Mouse (Mus musculus): ENCODE results near the gene Zfp169. TPM values are rescaled to one million over a fixed set of nuclear protein-coding genes. Genes with fewer than 3 reads are reported as not detected.
A peak's percentile ranks its signal among the peaks of the same experiment; 100 is the strongest.
"Not testable (repeated sequence)": the region's sequence is repeated elsewhere in the genome, so short reads cannot be mapped to it uniquely, and the experiment has no call there.

Zfp169 gene
- polyA plus RNA-seq, 1 experiment from 2014 or later, result 5.6 TPM

DNA sequence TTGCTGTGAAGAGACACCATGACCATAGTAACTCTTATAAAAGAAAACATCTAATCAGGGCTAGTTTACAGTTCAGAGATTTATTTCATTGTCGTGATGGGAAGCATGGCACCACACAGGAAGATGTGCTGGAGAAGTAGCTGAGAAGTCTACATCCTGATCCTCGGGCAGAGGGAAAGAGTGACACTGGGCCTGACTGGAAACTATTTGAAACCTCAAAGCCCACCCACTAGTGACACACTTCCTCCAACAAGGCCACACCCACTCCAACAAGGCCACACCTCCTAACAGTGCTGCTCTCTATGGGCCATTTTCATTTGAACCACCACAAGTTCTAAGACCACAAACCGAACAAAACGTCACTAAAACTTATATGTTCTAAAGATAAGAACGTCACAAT lies 12.5 kb upstream of the Zfp169 start:
- POLR2A ChIA-PET, result interaction anchor here (0.7 to 1.7 kb wide), 2 partner anchors 17 to 20 kb away, joined by 3 to 4 read pairs; no protein-coding TSS in a partner anchor
- CTCF ChIA-PET, result interaction anchor here (1.1 to 1.3 kb wide), 2 partner anchors 46 to 111 kb away, joined by 3 to 6 read pairs; no protein-coding TSS in a partner anchor
- no peak for ATAC-seq
- DNase-seq (ENCODE audit: low read depth, low spot score), result no peak
- in situ Hi-C loops (cut with MboI; ENCODE audit: low pct_unique_long_range_greater_than_20kb), result no loop called here
- no peaks in the 10 kb centered on the region for H3K27me3 ChIP-seq
- no peak for TF ChIP-seq CTCF (IDR thresholded peaks at IDR 0.05)

DNA sequence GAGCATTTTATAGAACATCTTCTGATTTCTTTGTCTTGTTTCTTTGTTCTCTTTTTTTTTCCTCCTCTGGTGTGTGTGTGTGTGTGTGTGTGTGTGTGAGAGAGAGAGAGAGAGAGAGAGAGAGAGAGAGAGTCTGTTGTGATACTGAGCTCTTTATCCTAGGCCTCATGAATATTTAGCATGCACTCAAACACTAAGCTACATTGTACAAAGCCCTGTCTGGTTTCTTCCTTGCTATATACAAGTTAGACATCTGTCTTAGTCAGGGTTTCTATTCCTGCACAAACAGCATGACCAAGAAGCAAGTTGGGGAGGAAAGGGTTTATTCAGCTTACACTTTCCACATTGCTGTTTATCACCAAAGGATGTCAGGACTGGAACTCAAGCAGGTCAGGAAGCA lies 5.9 kb upstream of the Zfp169 start:
- in situ Hi-C loops (cut with MboI; ENCODE audit: low pct_unique_long_range_greater_than_20kb); POLR2A ChIA-PET: not testable (repeated sequence)
- CTCF ChIA-PET, result interaction anchor here (0.9 kb wide), 1 partner anchor 52 kb away, joined by 4 read pairs; no protein-coding TSS in a partner anchor

DNA sequence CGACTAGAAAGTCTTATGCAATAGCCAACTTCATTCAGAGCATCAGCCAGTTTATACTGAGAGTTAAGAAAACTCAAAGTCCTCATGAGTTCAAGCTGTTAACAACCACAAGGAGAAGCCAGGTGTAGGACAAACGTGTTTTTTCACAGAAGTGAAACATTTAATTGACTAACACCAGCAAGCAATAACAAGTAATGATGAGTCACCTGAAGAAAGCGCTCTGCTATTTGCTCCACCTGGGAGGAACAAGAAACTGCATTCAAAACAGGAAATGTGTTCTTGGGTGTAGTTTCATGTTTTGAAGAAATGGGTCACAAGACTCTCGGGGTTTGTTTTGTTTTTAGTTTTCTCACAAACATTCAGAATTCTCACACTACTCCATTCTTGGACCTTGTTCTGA lies 2.6 kb upstream of the Zfp169 start:
- in situ Hi-C loops (cut with MboI; ENCODE audit: low pct_unique_long_range_greater_than_20kb), result no loop called here
- ChIA-PET CTCF (no interaction called here), POLR2A (no interaction called here)
- DNase-seq (ENCODE audit: low read depth, low spot score) (no peak), ATAC-seq (no peak)
- no peaks in the 10 kb centered on the region for H3K27me3 ChIP-seq
- no peak for TF ChIP-seq CTCF (IDR thresholded peaks at IDR 0.05)

More for the DNA sequence above, 5.9 kb upstream of the Zfp169 start:
- H3K27me3 ChIP-seq; ATAC-seq; DNase-seq (ENCODE audit: low read depth, low spot score): not testable (repeated sequence)

DNA sequence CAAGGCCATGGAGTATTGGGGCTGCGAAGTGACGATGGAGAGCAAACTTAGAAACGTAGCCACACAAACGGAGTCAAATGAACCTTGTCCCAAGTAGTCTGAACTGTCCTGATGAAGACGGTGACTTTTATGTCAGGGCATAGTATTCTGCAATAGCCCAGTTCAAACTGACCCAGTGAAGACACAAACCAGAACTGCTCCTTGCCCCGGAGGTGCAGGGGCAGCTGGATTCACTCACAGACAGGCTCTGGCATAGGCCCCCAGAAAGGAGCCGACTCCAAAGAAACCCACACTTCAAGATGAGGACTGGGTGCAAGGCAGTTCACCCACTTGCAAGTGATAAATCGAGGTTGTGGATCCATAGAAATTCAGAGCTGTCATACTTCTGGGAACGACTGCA lies 4.6 kb downstream of the Zfp169 start:
- ATAC-seq, result no peak
- in situ Hi-C loops (cut with MboI; ENCODE audit: low pct_unique_long_range_greater_than_20kb), result no loop called here
- no peak for TF ChIP-seq CTCF (IDR thresholded peaks at IDR 0.05)
- no peaks in the 10 kb centered on the region for H3K27me3 ChIP-seq
- CTCF ChIA-PET, result interaction anchor here (1.5 kb wide), 1 partner anchor 11 kb away, joined by 5 read pairs; no protein-coding TSS in a partner anchor
- POLR2A ChIA-PET, result interaction anchor here (0.6 kb wide), 1 partner anchor 17 kb away, joined by 3 read pairs; no protein-coding TSS in a partner anchor
- no peak for DNase-seq (ENCODE audit: low read depth, low spot score)

DNA sequence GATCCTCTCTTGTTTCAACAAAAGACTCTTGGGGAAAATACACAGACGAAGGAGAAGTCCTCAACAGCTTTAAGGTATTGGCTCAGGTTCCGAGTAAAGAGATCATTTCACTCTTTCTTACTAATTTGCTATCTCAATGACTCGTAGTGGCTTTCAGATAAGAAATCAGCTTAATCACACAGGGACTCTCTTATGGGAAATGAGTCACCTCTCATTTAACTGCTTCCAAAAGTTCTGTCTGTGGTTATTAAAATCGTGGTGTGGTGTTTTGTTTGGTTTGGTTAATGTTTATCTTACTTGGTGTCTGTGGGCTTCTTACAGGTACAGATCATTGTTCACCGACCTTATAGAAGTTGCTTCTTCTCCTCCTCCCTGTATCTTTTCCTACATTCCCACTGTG lies 10.8 kb downstream of the Zfp169 start:
- POLR2A ChIA-PET, result no interaction called here
- no peak for TF ChIP-seq CTCF (IDR thresholded peaks at IDR 0.05)
- ATAC-seq, result no peak
- H3K27me3 ChIP-seq, result no peaks in the 10 kb centered on the region
- CTCF ChIA-PET, result no interaction called here
- in situ Hi-C loops (cut with MboI; ENCODE audit: low pct_unique_long_range_greater_than_20kb), result no loop called here
- DNase-seq (ENCODE audit: low read depth, low spot score), result no peak

DNA sequence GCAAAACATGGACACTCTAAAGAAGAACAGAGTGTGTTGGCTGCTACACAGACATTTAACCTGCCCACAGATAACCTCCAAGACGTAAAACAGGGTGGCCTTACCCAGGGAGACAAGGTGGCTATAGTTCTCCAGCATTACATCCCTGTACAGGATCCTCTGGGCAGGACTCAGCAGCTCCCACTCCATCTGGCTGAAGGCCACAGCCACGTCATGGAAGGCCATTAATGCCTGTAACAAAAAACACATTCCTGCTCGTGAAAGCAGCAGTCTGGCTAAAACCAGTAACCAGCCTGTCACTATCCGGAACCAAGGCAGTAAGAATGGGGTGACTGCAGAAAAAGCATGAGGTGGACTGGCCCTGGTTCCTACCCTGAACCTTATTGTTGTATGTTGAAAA lies 14.6 kb downstream of the Zfp169 start:
- no peak for TF ChIP-seq CTCF (IDR thresholded peaks at IDR 0.05)
- no peak for DNase-seq (ENCODE audit: low read depth, low spot score)
- in situ Hi-C loops (cut with MboI; ENCODE audit: low pct_unique_long_range_greater_than_20kb), result no loop called here
- ATAC-seq, result no peak
- ChIA-PET CTCF (interaction anchor here (1.3 kb wide), 1 partner anchor 11 kb away, joined by 5 read pairs; no protein-coding TSS in a partner anchor), POLR2A (no interaction called here)
- no peaks in the 10 kb centered on the region for H3K27me3 ChIP-seq

DNA sequence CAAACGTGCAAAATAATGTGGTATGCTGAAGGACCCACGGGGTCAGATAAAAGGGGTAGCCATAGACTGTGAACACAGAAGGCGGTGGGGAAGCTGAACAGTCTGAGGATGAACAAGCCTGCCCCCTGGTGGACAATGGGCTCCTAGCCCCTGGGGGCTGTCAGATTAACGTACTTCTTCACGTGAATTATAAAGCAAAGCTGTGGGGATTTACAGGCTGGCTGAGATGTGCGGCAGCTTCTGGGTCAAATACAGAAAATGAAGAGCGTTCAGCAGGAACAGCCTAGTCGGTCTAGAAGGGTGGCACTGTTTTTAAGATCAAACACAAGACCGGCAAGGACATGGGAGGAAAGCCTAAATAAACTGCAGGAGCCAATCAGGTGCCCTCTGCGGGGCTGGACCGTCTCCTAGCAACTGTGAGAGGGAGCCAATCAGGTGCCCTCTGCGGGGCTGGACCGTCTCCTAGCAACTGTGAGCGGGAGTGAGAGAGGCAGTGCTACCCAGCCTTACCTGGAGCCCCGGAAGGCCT lies 15.5 kb downstream of the Zfp169 start:
- DNase-seq (ENCODE audit: low read depth, low spot score) (no peak), ATAC-seq (no peak)
- in situ Hi-C loops (cut with MboI; ENCODE audit: low pct_unique_long_range_greater_than_20kb), result no loop called here
- H3K27me3 ChIP-seq, result no peaks in the 10 kb centered on the region
- POLR2A ChIA-PET, result no interaction called here
- TF ChIP-seq CTCF (IDR thresholded peaks at IDR 0.05), result peak; percentile 84
- CTCF ChIA-PET, result interaction anchor here (0.9 to 1.4 kb wide), 4 partner anchors 8 to 14 kb away, joined by 3 to 5 read pairs (median 4); no protein-coding TSS in a partner anchor

DNA sequence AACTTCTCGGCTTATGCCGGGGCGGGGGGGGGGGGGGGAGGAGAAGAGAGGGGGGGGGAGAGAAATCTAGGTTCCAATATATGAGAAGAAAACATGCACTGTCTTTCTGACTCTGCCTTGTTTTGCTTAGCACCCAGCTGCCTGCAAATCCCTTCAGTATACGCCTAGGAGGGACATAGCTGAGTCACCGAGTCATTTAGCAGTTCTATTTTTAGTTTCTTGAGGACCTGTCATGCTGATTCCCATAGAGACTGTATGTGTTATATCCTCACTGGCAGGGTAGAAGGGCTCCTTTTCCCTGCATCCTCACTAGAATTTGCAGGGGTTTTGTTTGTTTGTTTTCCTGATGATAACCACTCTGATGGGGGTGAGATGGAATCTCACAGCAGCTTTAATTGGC lies 20.1 kb downstream of the Zfp169 start:
- ChIA-PET POLR2A (no interaction called here), CTCF (interaction anchor here (1.7 kb wide), 1 partner anchor 16 kb away, joined by 5 read pairs; no protein-coding TSS in a partner anchor)
- peak; percentile 89 for ATAC-seq
- no peaks in the 10 kb centered on the region for H3K27me3 ChIP-seq
- TF ChIP-seq CTCF (IDR thresholded peaks at IDR 0.05), result no peak
- in situ Hi-C loops (cut with MboI; ENCODE audit: low pct_unique_long_range_greater_than_20kb), result no loop called here
- DNase-seq (ENCODE audit: low read depth, low spot score), result peak; percentile 38

DNA sequence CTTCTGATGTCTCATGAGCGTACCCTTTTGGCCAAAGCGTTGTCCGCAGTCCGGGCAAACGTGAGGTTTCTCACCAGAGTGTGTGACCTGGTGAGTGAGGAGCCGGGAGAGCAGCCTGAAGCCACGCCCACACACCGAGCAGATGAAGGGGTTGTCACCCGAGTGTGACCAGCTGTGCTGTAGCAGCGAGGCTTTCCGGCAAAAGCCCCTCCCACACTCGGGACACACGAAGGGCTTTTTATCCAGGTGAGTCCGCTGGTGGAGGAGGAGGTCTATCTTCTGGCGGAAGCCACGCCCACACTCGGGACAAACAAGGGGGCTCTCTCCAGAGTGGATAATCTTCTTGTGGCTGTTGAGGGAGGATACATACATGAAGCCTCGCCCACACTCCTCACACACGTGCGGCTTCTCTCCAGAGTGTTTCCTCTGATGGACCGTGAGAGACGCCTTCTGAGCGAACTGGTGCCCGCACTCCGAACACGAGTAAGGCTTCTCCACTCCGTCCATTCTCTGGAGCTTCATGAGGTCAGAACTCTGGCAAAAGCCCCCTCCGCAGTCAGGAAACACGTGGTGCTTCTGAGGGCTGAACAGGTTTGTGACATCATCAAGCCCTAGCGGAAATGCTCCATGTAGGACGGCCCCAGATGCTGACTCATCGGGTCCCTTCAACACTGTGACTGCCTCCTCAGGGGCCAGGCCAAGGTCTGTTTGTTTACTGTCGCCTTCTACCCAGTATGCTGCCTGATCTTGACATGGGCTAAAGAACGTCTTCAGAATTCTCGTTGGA lies 22.7 kb downstream of the Zfp169 start:
- in situ Hi-C loops (cut with MboI; ENCODE audit: low pct_unique_long_range_greater_than_20kb), result no loop called here
- no peak for TF ChIP-seq CTCF (IDR thresholded peaks at IDR 0.05)
- POLR2A ChIA-PET, result no interaction called here

DNA sequence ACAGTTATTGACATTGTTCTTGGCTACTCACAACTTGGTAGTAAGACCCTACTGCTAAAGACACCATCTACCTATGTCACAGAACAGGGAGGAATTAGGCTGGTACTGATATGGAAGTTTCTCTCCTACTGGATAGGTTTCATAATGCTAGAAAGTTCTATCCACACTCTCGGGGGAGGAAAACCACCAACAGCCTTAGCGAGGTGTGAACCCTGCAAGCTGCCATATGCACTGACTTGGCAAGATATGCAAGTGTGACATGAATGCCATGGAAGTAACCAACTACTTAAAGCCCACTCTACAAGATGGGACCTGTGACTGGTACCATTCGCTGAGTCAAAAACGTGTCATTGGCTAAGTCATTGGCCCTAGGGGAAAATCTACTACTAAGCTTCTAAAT lies 29.6 kb downstream of the Zfp169 start:
- DNase-seq (ENCODE audit: low read depth, low spot score), result no peak
- TF ChIP-seq CTCF (IDR thresholded peaks at IDR 0.05), result no peak
- ChIA-PET POLR2A (no interaction called here), CTCF (no interaction called here)
- H3K27me3 ChIP-seq, result no peaks in the 10 kb centered on the region
- in situ Hi-C loops (cut with MboI; ENCODE audit: low pct_unique_long_range_greater_than_20kb), result no loop called here
- ATAC-seq, result no peak

More for the DNA sequence above, 22.7 kb downstream of the Zfp169 start:
- H3K27me3 ChIP-seq, result no peaks in the 10 kb centered on the region
- CTCF ChIA-PET, result no interaction called here
- DNase-seq (ENCODE audit: low read depth, low spot score) (no peak), ATAC-seq (no peak)

DNA sequence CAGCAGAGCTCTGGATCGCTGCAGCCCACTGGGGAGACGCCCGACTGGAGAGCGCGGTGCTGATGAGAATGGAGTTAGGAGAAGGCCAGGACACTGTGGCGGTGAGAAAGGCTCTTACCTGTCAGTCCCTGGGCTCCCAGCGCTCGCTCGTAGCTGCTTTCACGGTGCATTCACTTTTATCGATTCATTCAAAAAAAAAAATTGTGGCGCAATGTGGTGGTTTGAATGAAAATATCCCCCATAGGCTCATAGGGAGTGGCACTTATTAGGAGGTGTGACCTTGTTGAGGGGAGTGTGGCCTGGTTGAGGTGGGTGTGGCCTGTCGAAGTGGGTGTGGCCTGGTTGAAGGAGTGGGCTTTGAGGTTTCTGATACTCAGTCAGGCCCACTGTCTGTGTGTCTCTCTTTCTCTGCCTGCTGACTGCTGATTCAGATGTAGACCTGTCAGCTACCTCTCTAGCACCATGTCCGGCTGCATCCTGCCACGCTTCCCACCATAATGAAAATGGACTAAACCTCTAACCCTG lies 44.5 kb downstream of the Zfp169 start:
- DNase-seq (ENCODE audit: low read depth, low spot score) (no peak), ATAC-seq (no peak)
- CTCF ChIA-PET, result no interaction called here
- POLR2A ChIA-PET, result no interaction called here
- in situ Hi-C loops (cut with MboI; ENCODE audit: low pct_unique_long_range_greater_than_20kb), result loop anchor here (25.0 kb wide), 3 partner anchors 206 to 631 kb away; partner anchors contain the start of gene Id4
- H3K27me3 ChIP-seq, result no peaks in the 10 kb centered on the region
- no peak for TF ChIP-seq CTCF (IDR thresholded peaks at IDR 0.05)

Measured in Patski (cell line).